Mouse (Mus musculus): ENCODE measurements at regions not wholly inside any gene's neighbourhood (a gene's known extent, or its start where the extent isn't known, plus 50 kb on each side); places are given as distances from the start of the nearest gene placed in this dataset.

- no peak for TF ChIP-seq MAFK (IDR thresholded peaks at IDR 0.05; ENCODE audit: borderline replicate concordance, low read depth, low read length)
- TF ChIP-seq NELFE (IDR thresholded peaks at IDR 0.05; ENCODE audit: low read depth, low read length), result no peak
- TF ChIP-seq GATA1 (IDR thresholded peaks at IDR 0.05; ENCODE audit: low read depth, low read length), result no peak
- no peak for TF ChIP-seq POLR2A (IDR thresholded peaks at IDR 0.05; ENCODE audit: control insufficient read depth in 1 of 2, insufficient read depth in 1 of 2, low read depth in 1 of 2, low read length in 2 of 2, poor library complexity in 1 of 2)
- no peak for TF ChIP-seq POLR2AphosphoS5 (IDR thresholded peaks at IDR 0.05; ENCODE audit: borderline replicate concordance, low read depth, low read length)
- TF ChIP-seq RCOR1 (IDR thresholded peaks at IDR 0.05; ENCODE audit: low read depth, low read length), result no peak
- TF ChIP-seq CTCF (IDR thresholded peaks at IDR 0.05 in 2 of 3, conservative IDR thresholded peaks at IDR 0.05 in 1 of 3; ENCODE audit: control insufficient read depth in 1 of 3, insufficient read depth in 1 of 3, low read depth in 2 of 3, low read length in 3 of 3, poor library complexity in 1 of 3, severe bottlenecking in 1 of 3), result no peak
These were observed 791.2 kb upstream of the Lrrn3 start for GRCm38 (mm10) chr12:42277241-42278032.
